Mouse (Mus musculus): ENCODE measurements around the gene Eif1ad. TPM values are rescaled to one million over a fixed set of nuclear protein-coding genes. Genes with fewer than 3 reads are reported as not detected.
"Not testable (repeated sequence)": the region's sequence is repeated elsewhere in the genome, so short reads cannot be mapped to it uniquely, and the experiment has no call there.

Eif1ad gene
- 10 to 100 TPM; 18.8 to 19.7 TPM for total RNA-seq (2021)
- long read RNA-seq, experiment 1, transcript Eif1ad-201 (6 exons, 2,556 nt), result major isoform, 12 of 17 reads
- long read RNA-seq, experiment 1, partial matches to known transcripts, result 0 of 17 reads
- long read RNA-seq, experiment 1, other reads (novel, unspliced or antisense), result 5 of 17 reads
- long read RNA-seq, experiment 2, transcript Eif1ad-201 (6 exons, 2,556 nt), result major isoform, 8 of 9 reads
- long read RNA-seq, experiment 2, partial matches to known transcripts, result 0 of 9 reads
- long read RNA-seq, experiment 2, other reads (novel, unspliced or antisense), result 1 of 9 reads

- DNase-seq, result peak; percentile 95 to 98
These were observed at the start of gene Eif1ad for GRCm38 (mm10) chr19:5366175-5367052. Eif1ad (plus strand) TSS chr19:5366741.

- no peak for DNase-seq
These were observed 42.7 kb upstream of the Eif1ad start for GRCm38 (mm10) chr19:5323801-5324200.

- no peak for DNase-seq
These were observed 38.6 kb upstream of the Eif1ad start for GRCm38 (mm10) chr19:5327970-5328369.

GRCm38 (mm10) chr19:5334741-5335140, 31.8 kb upstream of the Eif1ad start:
- DNase-seq, result no peak

GRCm38 (mm10) chr19:5335441-5335840, 31.1 kb upstream of the Eif1ad start, which contains the start of gene Catsper1:
Catsper1 (plus strand) TSS chr19:5335741.
- DNase-seq, result no peak

DNA sequence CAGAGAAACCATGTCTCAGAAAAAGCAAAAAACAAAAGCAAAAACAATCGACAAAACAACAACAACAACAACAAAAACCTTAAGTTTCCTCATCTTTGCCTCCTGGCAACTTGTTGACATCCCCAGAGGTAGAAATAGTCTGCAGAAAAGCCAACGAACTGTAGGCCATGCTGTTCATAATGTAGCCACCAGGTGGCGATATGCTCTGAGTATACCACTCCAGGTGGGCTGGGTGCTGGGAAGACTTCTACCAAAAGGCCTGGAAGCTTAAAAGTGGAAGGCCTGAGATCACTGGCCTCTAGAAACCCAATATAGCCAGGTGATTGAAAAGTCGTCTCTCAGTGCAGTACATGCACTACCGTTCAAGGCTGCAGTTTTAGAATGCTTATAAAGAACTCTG, 28.6 kb upstream of the Eif1ad start:
- peak; percentile 79 to 89 for DNase-seq

- DNase-seq, result peak; percentile 53 to 82
These were observed 25.2 kb upstream of the Eif1ad start for GRCm38 (mm10) chr19:5341360-5341759.

DNA sequence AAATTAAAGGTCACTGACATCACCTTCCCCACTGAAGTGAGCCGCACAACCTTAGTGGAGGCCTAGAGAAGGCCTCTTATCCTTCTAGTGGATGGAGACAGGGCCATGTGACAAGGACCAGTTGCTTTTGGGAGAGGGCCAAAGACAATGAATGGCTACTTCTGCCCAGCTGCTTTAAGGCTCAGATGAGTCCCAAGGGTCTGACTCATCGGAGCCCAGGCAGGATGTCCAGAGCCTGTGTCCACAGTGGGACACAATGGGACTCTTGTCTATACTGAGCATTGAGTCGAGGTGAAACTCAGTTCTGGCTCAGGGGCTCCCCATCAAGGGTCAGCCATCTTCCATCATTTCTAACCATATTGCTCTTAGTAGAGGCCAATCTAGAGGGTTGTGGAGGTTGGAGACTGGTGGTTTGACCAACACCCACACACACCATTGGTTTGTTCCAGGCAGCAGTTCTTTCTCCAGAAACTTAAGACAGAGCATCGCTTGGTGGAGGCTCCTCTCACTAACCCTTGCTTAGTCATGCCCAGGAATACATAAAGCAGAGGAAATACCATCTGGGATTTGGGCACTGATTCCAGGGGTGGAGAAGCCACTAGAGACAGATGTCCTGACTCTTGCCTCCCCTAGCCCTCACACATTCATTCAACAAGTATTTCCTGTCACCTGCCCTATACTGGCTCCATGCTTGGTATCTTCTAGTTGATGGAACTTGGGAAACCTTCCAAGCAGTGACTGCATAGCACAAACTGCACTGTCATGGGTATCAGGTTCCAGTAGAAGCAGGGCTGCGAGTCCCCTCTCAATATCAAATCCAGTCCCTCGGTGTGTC, 21.0 kb upstream of the Eif1ad start:
- DNase-seq, result peak; percentile 69 to 87

DNA sequence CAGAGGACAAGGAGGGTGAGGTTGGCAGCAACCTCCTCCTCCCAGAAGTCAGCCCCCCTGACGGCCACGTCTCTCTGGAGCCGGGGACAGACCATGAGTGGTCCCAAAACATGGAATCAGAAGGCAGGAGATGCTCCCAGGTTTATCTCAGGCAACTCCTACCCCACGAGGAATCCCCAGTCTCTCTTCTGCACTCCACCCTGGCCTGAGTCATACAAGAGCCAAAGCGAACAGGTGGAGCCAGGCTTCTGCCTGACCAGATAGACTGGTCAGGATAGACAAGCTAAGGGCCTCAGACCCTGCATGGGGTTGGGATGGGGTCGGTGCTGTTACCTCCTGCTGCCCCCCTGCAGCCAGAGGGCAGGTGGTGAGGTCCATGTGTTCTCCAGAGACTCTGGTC, 18.5 kb upstream of the Eif1ad start:
- no peak for DNase-seq

DNA sequence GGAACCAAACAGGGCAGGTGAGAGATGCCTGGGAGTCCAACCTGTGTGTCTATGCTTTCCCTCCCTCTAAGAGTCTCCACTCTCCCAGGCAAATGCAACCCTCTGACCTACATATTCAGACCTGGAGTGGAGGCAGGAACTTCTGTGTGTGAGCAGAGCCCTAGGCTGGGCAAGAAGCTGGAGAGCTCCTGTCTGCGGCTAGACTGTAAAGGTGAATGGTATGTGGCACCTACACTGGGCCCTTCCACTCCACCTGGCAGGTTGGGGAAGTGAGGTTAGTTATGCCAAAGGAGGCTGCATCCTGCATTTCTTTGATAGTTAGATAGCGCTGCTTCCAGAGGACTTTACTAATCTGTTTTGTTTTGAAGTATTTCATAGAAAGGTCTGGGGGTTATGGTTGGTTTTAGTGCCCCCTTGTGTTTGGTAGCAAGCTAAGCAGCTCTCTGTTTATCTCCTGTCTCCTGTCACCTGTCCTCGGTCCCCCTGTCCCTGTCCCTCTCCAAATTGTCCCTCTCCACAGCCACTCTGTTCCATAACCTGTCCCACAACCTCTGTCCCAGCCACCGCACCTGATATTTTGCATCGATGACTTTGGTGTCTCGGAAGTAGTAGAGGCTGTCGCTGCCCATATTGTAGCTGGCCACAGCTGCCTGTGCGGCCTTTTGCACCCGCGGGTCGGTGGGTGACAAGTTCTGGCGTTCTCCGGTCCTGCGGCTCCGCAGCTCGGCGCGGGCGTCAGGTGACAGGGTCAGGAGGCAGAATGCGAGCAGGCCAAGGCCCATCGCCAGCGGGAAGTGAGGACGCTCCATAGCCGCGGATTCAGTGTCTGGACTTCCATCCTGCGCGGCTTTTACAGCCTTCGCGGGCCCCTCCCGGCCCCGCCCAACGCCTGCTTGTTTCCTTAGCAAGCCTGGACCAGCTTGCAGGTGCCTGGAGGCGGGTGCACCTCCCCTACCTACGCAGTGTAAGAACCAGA, 17.7 kb upstream of the Eif1ad start:
- DNase-seq, result peak in 1 of 2 experiments; percentile 66

DNA sequence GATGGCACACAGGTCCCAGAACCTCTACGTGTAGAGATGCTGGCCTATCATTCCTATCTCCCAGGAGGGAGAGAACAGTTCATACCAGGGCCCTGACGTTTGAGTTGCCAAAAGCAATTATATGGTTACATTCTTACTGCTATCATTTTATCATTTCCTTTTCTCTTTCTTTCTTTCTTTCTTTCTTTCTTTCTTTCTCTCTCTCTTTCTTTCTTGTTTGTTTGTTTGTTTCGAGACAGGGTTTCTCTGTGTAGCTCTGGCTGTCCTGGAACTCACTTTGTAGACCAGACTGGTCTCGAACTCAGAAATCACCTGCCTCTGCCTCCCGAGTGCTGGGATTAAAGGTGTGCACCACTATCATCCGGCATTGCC, 17.1 kb upstream of the Eif1ad start, which contains the start of gene Cst6:
Cst6 (minus strand) TSS at position 73 of the 372 bp plus-strand sequence.
- not testable (repeated sequence) for DNase-seq

- DNase-seq, result no peak
These were observed 12.9 kb upstream of the Eif1ad start for GRCm38 (mm10) chr19:5353609-5354008.

GRCm38 (mm10) chr19:5356080-5356479, 10.5 kb upstream of the Eif1ad start:
- no peak for DNase-seq

DNA sequence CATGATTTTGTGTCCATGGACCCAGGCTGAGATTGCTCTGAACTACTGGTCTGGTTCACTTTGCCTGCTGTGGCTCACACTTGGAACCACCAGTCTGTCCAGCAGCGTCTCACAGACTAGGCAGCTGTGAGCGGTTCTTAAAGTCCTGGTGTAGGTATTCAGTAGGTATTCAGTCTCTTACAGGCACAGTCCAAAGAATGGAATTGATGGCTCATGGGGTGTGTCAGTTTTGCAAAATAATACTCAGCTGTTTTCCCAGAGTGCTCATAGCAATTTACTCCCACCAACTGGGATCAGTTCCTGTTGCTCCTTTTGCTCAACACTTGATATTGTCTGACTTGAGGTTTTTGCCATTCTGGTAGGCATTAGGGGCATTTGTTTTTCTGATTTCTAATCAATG, 4.4 kb upstream of the Eif1ad start:
- DNase-seq, result no peak

DNA sequence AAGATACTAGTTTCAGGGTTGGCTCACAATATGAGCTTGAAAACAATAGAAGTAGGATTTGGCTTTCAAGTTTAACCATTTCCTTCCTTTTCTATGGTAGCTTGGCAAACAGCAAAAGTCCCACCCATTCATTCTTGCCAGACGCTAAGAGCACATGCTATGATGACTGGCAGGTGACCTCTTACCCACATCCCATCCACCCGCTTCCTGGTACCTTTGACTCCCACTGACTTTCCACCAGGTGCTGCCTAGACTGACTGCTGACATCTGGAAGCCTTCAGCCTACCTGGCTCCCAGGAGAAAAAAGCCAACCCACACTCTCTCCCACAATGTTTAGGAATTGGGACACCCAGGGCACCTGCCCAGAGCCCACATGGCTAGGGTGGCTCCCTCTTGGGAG, 2.4 kb upstream of the Eif1ad start:
- DNase-seq, result no peak

DNA sequence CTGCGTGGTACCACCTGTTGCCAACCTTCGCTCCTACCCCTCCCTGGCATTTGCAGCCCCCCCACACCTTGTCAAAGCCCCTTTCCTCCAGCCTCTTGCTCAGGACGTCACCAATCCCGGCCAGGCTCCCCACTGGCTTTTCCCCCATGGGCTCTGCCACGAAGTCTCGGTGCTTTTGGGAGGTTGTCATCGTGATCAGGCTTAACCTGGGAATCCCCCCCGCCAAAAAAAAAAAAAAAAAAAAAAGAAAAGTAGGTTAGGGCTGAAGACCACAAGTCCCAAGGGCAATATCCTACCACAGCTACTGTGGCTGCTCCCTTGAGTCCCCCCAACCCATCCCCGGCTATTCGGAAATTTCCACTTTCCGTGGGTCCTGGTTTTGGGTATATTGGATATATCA, 790 bp upstream of the Eif1ad start:
- no peak for DNase-seq

DNA sequence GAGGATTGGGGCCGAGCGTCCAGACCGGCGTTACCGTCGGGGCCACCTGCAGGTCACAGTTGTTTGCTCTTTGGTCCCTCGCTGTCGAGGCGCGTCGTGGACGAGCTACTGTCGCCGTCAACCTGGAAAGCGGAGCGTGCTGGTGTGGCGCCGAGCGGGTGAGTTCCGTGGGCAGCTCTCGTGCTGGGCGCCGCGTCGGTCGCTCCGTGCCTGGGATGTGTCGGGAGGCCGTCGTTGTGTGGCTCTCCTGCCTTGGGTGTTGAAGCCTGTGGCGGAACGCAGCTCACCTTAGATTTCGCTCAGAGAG, 465 bp downstream of the Eif1ad start, which contains the start of gene Banf1:
Banf1 (minus strand) TSS at position 116 of the 307 bp plus-strand sequence.
- DNase-seq, result no peak

- no peak for DNase-seq
These were observed 914 bp downstream of the Eif1ad start for GRCm38 (mm10) chr19:5367455-5367854.

DNA sequence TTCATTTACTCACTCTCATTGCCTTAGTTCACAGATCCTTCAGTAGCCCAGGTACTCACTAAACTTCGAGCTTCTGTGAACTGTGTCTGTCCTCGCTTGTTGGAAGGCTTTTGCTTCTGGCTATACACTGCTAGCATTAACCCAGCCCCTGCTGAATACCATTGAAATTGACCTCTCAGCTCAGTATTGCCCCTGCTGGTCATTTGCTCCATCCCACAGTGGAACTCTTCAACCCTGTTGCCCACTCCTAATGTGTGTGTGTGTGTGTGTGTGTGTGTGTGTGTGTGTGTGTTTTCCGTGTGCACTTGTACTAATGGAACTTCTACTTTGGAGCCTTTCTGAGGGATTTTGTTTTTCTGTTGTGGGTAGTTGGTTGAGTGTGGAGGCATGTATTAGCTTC, 4.4 kb downstream of the Eif1ad start:
- DNase-seq, result no peak

GRCm38 (mm10) chr19:5372724-5373123, 6.2 kb downstream of the Eif1ad start:
- DNase-seq, result no peak

DNA sequence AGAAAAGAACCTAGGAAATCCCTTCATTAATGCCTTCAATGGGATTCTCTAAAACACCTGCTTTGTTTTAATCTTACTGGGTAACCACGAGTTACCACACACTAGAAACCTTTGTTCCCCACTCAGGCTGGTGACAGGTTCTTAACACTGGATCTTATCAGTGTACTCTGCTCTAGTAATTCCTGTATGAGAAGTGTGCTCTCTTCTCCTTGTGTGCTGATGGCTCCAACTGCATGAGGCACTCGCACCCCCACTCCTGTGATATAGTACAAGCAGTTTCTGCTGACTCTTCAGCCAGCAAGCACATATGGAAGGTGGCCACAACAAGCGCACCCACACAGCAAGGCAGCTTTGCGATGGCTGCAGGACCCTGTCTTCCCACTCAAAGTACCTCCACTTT, 7.6 kb downstream of the Eif1ad start:
- no peak for DNase-seq
